Comparison of ENCODE assay signal across 12 mouse cellular contexts in genomic region chr12:85545718-85546117, GRCm38 (mm10). TPM values are rescaled to one million over a fixed set of nuclear protein-coding genes. Genes with fewer than 3 reads are reported as not detected.
DNase-seq lines count a peak whose midpoint lies in the region; ATAC-seq and TF ChIP-seq lines count a peak whose summit lies in the region.
"Had no signal": no experiment of that assay in that cellular context is flagged by ENCODE, and none has a peak within 500 bp of the region (broad histone marks: within the 10 kb centered on the region; RNA-seq: fewer than 3 reads in every experiment).

No protein-coding gene starts in this region.

- H3K36me3 ChIP-seq in heart, embryonic 13.5 days: no peaks in the 10 kb centered on the region
- no peaks in the 10 kb centered on the region for H3K36me3 ChIP-seq in forebrain, postnatal 0 days (ENCODE audit: insufficient read depth)
- H3K36me3 ChIP-seq: heart, embryonic 15.5 days had no signal

- no peak for TF ChIP-seq POLR2A in bone marrow, adult 2 months (IDR thresholded peaks at IDR 0.05; ENCODE audit: borderline replicate concordance, control insufficient read depth, low read depth, low read length)

- H3K27ac ChIP-seq in heart, embryonic 13.5 days (replicated peaks): no peak overlapping the region
- peak overlapping the region; percentile 61 for H3K27ac ChIP-seq in bone marrow, adult 2 months (ENCODE audit: control insufficient read depth, insufficient read depth, low read depth, low read length, poor library complexity)
- H3K27ac ChIP-seq in forebrain, postnatal 0 days (ENCODE audit: low read depth, low read length): no peak overlapping the region
- H3K27ac ChIP-seq: heart, embryonic 15.5 days; liver, embryonic 14.5 days had no signal

- no peak for ATAC-seq in heart, embryonic 13.5 days (ENCODE audit: extremely low read depth, insufficient number of reproducible peaks, low FRiP score, low TSS enrichment)
- ATAC-seq in forebrain, postnatal 0 days: no peak
- ATAC-seq in erythroid progenitor cell, adult 5-6 weeks (replicated peaks; ENCODE audit: low FRiP score, poor library complexity, severe bottlenecking): no peak

- no peaks in the 10 kb centered on the region for H3K9me3 ChIP-seq in heart, embryonic 13.5 days
- no peaks in the 10 kb centered on the region for H3K9me3 ChIP-seq in forebrain, postnatal 0 days (ENCODE audit: low read length)
- H3K9me3 ChIP-seq: heart, embryonic 15.5 days had no signal

- peaks cover 62% of the 10 kb centered on the region for H3K4me1 ChIP-seq in heart, embryonic 13.5 days
- peaks cover 2% of the 10 kb centered on the region for H3K4me1 ChIP-seq in bone marrow, adult 2 months (ENCODE audit: control insufficient read depth, insufficient read depth, low read length)
- no peaks in the 10 kb centered on the region for H3K4me1 ChIP-seq in forebrain, postnatal 0 days (ENCODE audit: insufficient read depth)

- no peak overlapping the region for H3K4me3 ChIP-seq in heart, embryonic 13.5 days
- H3K4me3 ChIP-seq in bone marrow, adult 2 months (replicated peaks; ENCODE audit: control insufficient read depth, low read depth, low read length): no peak overlapping the region
- no peak overlapping the region for H3K4me3 ChIP-seq in forebrain, postnatal 0 days (ENCODE audit: low read depth, low read length)
- H3K4me3 ChIP-seq: heart, embryonic 15.5 days had no signal

- H3K4me2 ChIP-seq in heart, embryonic 13.5 days: peak overlapping the region; percentile 36
- no peak overlapping the region for H3K4me2 ChIP-seq in forebrain, postnatal 0 days (ENCODE audit: low read depth)
- H3K4me2 ChIP-seq: heart, embryonic 15.5 days had no signal

- TF ChIP-seq CTCF in bone marrow, adult 2 months (IDR thresholded peaks at IDR 0.05; ENCODE audit: control insufficient read depth, insufficient read depth, low read length): no peak
- no peak for TF ChIP-seq CTCF in forebrain, postnatal 0 days (IDR thresholded peaks at IDR 0.05; ENCODE audit: low read depth)

- DNase-seq in heart, adult 11 months: no peak
- DNase-seq in A20 (ENCODE audit: low read depth, low spot score): peak; percentile 54
- peak; percentile 12 to 20 for DNase-seq in natural killer cell, adult 2 months (ENCODE audit: low spot score in 2 of 2)
- no peak for DNase-seq in layer of hippocampus, postnatal 10 days (ENCODE audit: low spot score in 2 of 2)
- DNase-seq in forebrain, postnatal 0 days: no peak
- DNase-seq: kidney, adult 9 months; layer of hippocampus, adult 9-11 months had no signal

- H3K27me3 ChIP-seq in heart, embryonic 13.5 days (replicated peaks): no peaks in the 10 kb centered on the region
- no peaks in the 10 kb centered on the region for H3K27me3 ChIP-seq in forebrain, postnatal 0 days (ENCODE audit: insufficient read depth, low read length)
- H3K27me3 ChIP-seq: heart, embryonic 15.5 days had no signal

- WGBS in heart, embryonic 13.5 days: 18% methylated on average over 10 of the region's 10 CpGs
- 12% methylated on average over 10 of the region's 10 CpGs for WGBS in bone marrow, adult 2 months
- 74% methylated on average over 10 of the region's 10 CpGs for WGBS in forebrain, postnatal 0 days

- no peak overlapping the region; the same call in 1 of the 2 replicates for H3K9ac ChIP-seq in heart, embryonic 13.5 days
- H3K9ac ChIP-seq in forebrain, postnatal 0 days: no peak overlapping the region
- H3K9ac ChIP-seq: heart, embryonic 15.5 days; liver, embryonic 14.5 days had no signal

RNA-seq across cellular contexts. Expression of gene Jdp2, which starts 53.1 kb away (rescaled TPM):
- polyA plus RNA-seq in heart, embryonic 13.5 days (2015; fragmentation: Nextera tagmentation; extraction: Ambion mirVana): 0.20 and 0.47 TPM in 2 replicates
- polyA plus RNA-seq in bone marrow, adult 2 months (2011; ENCODE audit: insufficient read depth, insufficient read length, low replicate concordance, missing spikeins): 10.0 and 21.2 TPM in 2 replicates
- total RNA-seq in layer of hippocampus, postnatal 10 days (2021): 10 to 100 TPM; 21.4 to 22.8 TPM
- total RNA-seq in forebrain, postnatal 0 days (2014; rRNA removed): 10.4 and 17.2 TPM in 2 replicates
- polyA plus RNA-seq in forebrain, postnatal 0 days (2015; fragmentation: Nextera tagmentation; extraction: Ambion mirVana): 0.24 and 0.60 TPM in 2 replicates
- 0.84 and 6.5 TPM in 2 replicates for total RNA-seq in erythroid progenitor cell, adult 5-6 weeks (2015; ENCODE audit: low replicate concordance)
- total RNA-seq in erythroid progenitor cell, adult 5-6 weeks (2017; ENCODE audit: low replicate concordance): 1.8 and 4.9 TPM in 2 replicates

Comparison
In these comparisons a context has a peak if more than half of its experiments do, and no peak if none do; other contexts are left out.
1. DNase-seq: peak in A20 (single experiment) and natural killer cell, adult 2 months (2 of 2); none in heart, adult 11 months (single experiment), layer of hippocampus, postnatal 10 days (0 of 2) and forebrain, postnatal 0 days (single experiment).